Mouse (Mus musculus) intestine, embryonic 14.5 days (tissue): ENCODE measurements around the gene Farsb. TPM values are rescaled to one million over a fixed set of nuclear protein-coding genes. Genes with fewer than 3 reads are reported as not detected.

Experiments used
- ATAC-seq: fragments of 200-750 bp; cut with Nextera tagmentation; replicated peaks from 2 replicates; pipeline ENCODE4 v1.8.0; 2017; ENCODE audit warnings: low read depth, moderate number of reproducible peaks, moderate TSS enrichment, moderate library complexity; ENCODE audit not compliant: low FRiP score, low TSS enrichment
- DNase-seq: peaks from one replicate; pipeline ENCODE4 v3.0.0-alpha.2; 2018; ENCODE audit warnings: low spot score
- H3K27ac ChIP-seq: fragments of 300-500 bp; sonication (generic); 2 replicates; pipeline ENCODE4 v1.5.1; 2014; ENCODE audit warnings: low read depth, mild to moderate bottlenecking, control low read depth
- H3K27me3 ChIP-seq: fragments of 300-500 bp; sonication (generic); replicated peaks from 2 replicates; pipeline ENCODE4 v1.6.1; 2014; ENCODE audit warnings: low read length, control low read depth; ENCODE audit not compliant: control insufficient read depth, insufficient read depth
- H3K36me3 ChIP-seq: fragments of 300-500 bp; sonication (generic); 2 replicates; pipeline ENCODE4 v1.6.1; 2014; ENCODE audit warnings: low read length, control low read depth; ENCODE audit not compliant: control insufficient read depth, insufficient read depth
- H3K4me1 ChIP-seq: fragments of 300-500 bp; sonication (generic); replicated peaks from 2 replicates; pipeline ENCODE4 v1.6.1; 2014; ENCODE audit warnings: low read length, control low read depth, mixed read lengths; ENCODE audit not compliant: control insufficient read depth, insufficient read depth
- H3K4me2 ChIP-seq: fragments of 300-500 bp; sonication (generic); 2 replicates; pipeline ENCODE4 v1.6.1; 2014; ENCODE audit warnings: low read length
- H3K4me3 ChIP-seq: fragments of 300-500 bp; sonication (generic); 2 replicates; pipeline ENCODE4 v1.5.1; 2014; ENCODE audit warnings: low read depth, low read length, control low read depth, mixed read lengths
- H3K9ac ChIP-seq: fragments of 300-500 bp; sonication (generic); 2 replicates; pipeline ENCODE4 v1.6.1; 2014; ENCODE audit warnings: mild to moderate bottlenecking, low read length
- H3K9me3 ChIP-seq: fragments of 300-500 bp; sonication (generic); 2 replicates; pipeline ENCODE4 v1.6.1; 2016; ENCODE audit warnings: low read length, control low read depth; ENCODE audit not compliant: control insufficient read depth
- WGBS: fragments of 180-500 bp; shearing (Covaris S2); extraction: QIAGEN DNeasy Blood & Tissue Kit; methylation state at CpG from one replicate; pipeline ENCODE4 v1.1.7; 2014; 5-methylcytosine and 5-hydroxymethylcytosine counted together
- polyA plus RNA-seq: library from polyadenylated mRNA; unstranded; fragments of >200 nt; fragmentation: Nextera tagmentation; extraction: Ambion mirVana; gene quantifications from 2 replicates; pipeline ENCODE4 v1.2.1, GENCODE M21; 2014

Farsb gene
- polyA plus RNA-seq, 1 experiment from 2014 or later: 177 TPM

DNA sequence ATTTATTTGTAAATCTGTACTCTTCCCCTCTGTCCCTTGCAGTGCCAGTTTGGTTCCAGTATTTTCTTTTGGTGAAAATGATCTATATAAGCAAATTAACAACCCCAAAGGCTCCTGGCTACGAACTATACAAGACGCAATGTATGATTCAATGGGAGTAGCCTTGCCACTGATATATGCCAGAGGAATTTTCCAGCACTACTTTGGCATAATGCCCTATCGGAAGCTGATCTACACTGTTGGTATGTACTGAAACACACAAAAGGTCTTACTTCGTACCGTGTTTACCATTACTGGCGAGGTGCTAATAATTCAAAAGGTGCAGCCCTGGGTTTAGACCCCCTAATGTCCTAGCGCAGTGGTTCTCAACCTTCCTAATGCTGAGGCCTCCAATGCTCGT, 40.3 kb upstream of the Farsb start:
- Histone ChIP-seq H3K9ac (no peak overlapping the region), H3K27ac (no peak overlapping the region), H3K4me3 (no peak overlapping the region), H3K27me3 (no peaks in the 10 kb centered on the region), H3K36me3 (no peaks in the 10 kb centered on the region), H3K4me1 (no peaks in the 10 kb centered on the region), H3K4me2 (no peak overlapping the region), H3K9me3 (no peaks in the 10 kb centered on the region)
- WGBS: 86% methylated on average over 8 of the region's 8 CpGs
- no peak for DNase-seq
- ATAC-seq: no peak

DNA sequence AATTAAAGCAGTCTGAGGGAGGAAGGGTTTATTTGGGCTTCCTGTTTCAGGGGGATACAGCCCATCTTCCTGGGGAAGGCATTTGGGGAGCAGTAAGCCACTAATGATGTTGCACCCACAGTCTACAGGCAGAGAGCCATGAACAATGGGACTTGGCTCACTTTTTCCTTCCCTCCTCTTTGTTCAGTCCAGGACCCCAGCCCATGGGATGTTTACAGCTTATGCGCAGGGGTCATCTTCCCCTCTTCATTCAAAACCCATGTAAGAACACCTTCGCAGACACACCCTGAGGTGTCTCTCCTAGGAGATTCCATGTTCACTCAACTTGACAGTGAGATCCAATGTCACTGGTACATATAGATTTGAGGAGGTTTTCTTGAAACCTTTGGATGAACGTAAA, 39.7 kb upstream of the Farsb start:
- H3K4me3 ChIP-seq: no peak overlapping the region
- no peaks in the 10 kb centered on the region for H3K9me3 ChIP-seq
- H3K9ac ChIP-seq: no peak overlapping the region
- no peaks in the 10 kb centered on the region for H3K36me3 ChIP-seq
- no peak for ATAC-seq
- no peak overlapping the region for H3K4me2 ChIP-seq
- no peaks in the 10 kb centered on the region for H3K27me3 ChIP-seq
- 88% methylated on average over 3 of the region's 3 CpGs for WGBS
- no peaks in the 10 kb centered on the region for H3K4me1 ChIP-seq
- H3K27ac ChIP-seq: no peak overlapping the region
- no peak for DNase-seq

DNA sequence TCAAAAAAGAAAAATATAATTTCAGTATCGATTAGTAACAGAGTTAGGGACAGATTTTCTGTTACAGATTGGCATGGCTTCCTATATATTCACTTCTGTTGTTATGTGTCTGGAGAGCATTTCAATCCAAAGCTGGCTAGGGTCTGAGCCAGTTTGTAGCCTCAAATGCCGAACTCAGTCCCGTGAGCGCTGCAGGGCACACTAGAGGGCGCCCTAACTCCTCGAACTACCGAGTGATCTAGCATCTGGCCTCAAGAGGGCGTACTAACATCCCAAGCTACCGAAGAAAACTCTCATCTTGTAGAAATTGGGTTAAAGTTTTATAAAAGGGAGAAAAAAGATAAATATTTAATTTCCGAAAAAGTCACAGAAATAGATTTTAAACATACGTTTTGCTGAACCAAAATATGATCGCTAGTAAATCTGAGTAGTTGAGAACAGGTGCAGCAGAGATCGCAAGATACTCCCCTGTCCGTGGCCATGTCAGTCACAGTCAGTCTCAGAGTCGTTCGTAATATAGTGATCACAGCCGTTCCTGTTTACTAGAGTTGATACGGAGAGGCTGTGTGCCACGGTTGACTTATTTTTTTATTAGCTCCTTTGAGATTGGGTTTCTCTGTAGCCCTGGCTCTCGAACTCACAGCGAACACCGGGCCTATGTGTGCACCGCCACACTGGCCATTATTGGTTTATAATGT, 36.6 kb upstream of the Farsb start:
- H3K4me1 ChIP-seq: no peaks in the 10 kb centered on the region
- H3K4me2 ChIP-seq: no peak overlapping the region
- DNase-seq (peak; percentile 76), ATAC-seq (no peak)
- no peak overlapping the region for H3K27ac ChIP-seq
- no peak overlapping the region for H3K9ac ChIP-seq
- no peak overlapping the region for H3K4me3 ChIP-seq
- no peaks in the 10 kb centered on the region for H3K36me3 ChIP-seq
- H3K9me3 ChIP-seq: no peaks in the 10 kb centered on the region
- no peaks in the 10 kb centered on the region for H3K27me3 ChIP-seq
- 50% methylated on average over 23 of the region's 23 CpGs for WGBS

DNA sequence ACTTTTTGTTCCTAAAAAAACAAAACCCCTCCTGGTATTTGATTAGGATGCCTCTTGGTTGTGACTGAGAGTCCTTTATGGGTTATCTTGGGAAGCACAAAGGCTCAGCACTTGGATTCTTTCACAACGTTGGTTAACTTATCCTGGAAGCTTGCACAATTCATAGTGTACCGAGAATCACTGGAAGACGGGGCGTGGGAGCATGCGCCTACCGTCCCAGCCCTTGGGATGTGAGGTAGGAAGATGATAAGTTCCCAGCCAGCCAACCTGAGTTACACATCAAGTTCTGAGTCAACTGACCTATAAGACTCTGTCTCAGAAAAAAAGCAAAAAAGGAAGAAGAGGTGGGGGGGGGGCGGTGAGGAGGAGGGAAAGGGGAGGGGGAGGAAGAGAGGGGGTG, 30.2 kb upstream of the Farsb start:
- DNase-seq (no peak), ATAC-seq (no peak)
- Histone ChIP-seq H3K9me3 (no peaks in the 10 kb centered on the region), H3K4me2 (no peak overlapping the region), H3K9ac (no peak overlapping the region), H3K27me3 (no peaks in the 10 kb centered on the region), H3K4me3 (no peak overlapping the region), H3K27ac (no peak overlapping the region), H3K4me1 (no peaks in the 10 kb centered on the region), H3K36me3 (no peaks in the 10 kb centered on the region)
- 87% methylated on average over 7 of the region's 7 CpGs for WGBS

DNA sequence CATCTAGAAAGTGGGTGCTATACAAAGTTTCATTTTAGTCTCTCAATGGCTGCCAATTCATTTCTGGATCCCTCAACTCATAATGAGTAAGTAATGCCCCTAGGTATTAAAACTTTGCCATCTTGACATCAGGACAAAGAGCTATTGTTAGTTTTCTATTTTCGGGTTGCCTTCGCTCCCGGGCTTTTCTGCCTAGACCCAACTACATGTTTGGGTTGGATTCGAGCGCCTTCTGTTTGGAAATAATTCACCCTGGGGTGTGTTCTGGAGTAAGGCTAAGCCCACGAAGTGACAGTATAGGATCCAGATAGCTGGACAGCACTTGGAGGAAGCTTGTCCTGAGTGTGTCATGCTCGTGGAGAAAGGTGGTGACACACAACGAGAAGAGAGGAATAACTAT, 24.1 kb upstream of the Farsb start:
- ATAC-seq: no peak
- H3K36me3 ChIP-seq: no peaks in the 10 kb centered on the region
- peak; percentile 6 for DNase-seq
- H3K9me3 ChIP-seq: no peaks in the 10 kb centered on the region
- no peak overlapping the region for H3K4me2 ChIP-seq
- peaks cover 8% of the 10 kb centered on the region; the same call in 1 of the 2 replicates for H3K27me3 ChIP-seq
- 76% methylated on average over 8 of the region's 8 CpGs for WGBS
- 0 out of 2 replicates have a peak, but pooled peaks cover 3% of the 10 kb centered on the region for H3K4me1 ChIP-seq
- no peak overlapping the region for H3K27ac ChIP-seq
- no peak overlapping the region for H3K4me3 ChIP-seq
- no peak overlapping the region for H3K9ac ChIP-seq

DNA sequence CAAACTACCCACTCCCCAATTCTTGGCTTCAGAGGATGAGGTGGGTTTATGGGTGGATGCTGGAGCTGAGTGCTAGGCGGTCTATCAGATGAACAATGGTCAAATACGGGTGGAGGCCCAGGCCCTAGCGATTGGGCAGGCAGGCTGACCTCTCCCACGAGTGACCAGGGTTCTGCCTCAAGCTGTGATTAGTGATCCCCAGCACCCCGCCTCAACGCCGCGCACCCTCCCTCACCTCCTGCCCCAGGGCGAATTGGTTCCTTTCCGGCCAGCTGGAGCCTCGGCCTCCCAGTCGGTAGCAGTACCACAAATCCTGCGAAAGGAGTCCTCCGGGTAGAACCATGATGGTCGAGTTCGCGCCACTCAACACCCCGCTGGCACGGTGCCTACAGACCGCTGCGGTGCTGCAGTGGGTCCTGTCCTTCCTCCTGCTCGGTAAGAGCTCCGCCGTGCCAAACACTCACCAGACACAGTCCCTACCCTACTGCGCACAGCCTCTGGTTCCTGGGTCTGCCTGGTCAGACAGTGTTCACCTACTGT, 23.0 kb upstream of the Farsb start, which contains the start of gene BC035947:
Gene BC035947 (minus strand): TSS at position 538 of the 540 bp plus-strand sequence.
- DNase-seq (peak; percentile 71), ATAC-seq (no peak)
- H3K27ac ChIP-seq: no peak within 1 kb of the TSS
- H3K36me3 ChIP-seq: no peaks in the 10 kb centered on the region
- peak within 1 kb of the TSS; percentile 52 for H3K4me2 ChIP-seq
- 4% methylated on average over 25 of the region's 25 CpGs for WGBS
- peaks cover 8% of the 10 kb centered on the region; the same call in 1 of the 2 replicates for H3K27me3 ChIP-seq
- H3K4me1 ChIP-seq: 0 out of 2 replicates have a peak, but pooled peaks cover 3% of the 10 kb centered on the region
- H3K9me3 ChIP-seq: no peaks in the 10 kb centered on the region
- peak within 1 kb of the TSS; percentile 20; the same call in 1 of the 2 replicates for H3K4me3 ChIP-seq
- 0 out of 2 replicates have a peak within 1 kb of the TSS, but pooled peaks have one; percentile 25 for H3K9ac ChIP-seq

DNA sequence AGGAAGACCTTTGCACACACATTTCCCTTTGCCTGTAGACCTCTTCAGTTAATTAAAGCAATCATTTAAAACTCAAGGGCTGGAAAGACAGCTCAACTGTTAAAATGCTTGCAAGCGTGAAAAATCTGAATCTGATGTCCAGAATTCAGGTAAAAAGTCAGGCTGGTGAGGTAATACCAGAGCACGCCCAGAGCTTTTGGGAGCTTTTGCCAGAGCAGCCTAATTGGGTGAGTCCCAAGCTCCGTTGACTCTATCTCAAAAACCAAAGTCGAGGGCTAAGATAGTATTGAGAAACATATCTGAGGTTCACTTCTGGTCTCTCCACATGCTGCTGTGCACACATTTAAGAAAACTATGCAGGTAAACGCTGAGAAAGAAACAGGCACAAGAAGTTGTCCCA, 22.2 kb upstream of the Farsb start, which contains the start of gene Mogat1:
Gene Mogat1 (plus strand): TSS at position 130 of the 400 bp plus-strand sequence.
- WGBS: 64% methylated on average over 5 of the region's 5 CpGs
- no peak for ATAC-seq
- DNase-seq: peak; percentile 25

DNA sequence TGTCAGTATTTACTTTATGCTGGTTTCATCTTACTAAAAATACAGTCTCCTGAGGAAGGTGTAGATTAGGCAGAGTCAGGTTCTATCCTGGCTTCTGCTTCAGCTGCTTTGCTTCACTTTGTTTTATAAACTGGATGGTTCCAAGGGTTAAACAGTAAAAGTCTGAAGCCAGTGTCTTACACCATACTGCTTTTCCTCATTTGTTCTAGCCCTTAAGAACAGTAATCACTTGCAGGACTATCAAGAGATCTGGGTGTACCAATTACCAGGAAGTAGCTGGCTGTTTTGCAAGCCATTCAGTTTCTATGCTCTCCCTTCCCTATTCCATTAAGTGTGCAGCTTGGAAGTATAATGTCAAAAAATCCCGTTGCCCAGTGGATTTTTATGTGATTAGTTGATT, 18.4 kb upstream of the Farsb start:
- Histone ChIP-seq H3K4me2 (no peak overlapping the region), H3K27me3 (peaks cover 8% of the 10 kb centered on the region; the same call in 1 of the 2 replicates), H3K9ac (no peak overlapping the region), H3K9me3 (no peaks in the 10 kb centered on the region), H3K27ac (no peak overlapping the region), H3K36me3 (no peaks in the 10 kb centered on the region), H3K4me3 (no peak overlapping the region), H3K4me1 (0 out of 2 replicates have a peak, but pooled peaks cover 3% of the 10 kb centered on the region)
- DNase-seq (peak; percentile 21), ATAC-seq (no peak)
- 53% methylated on average over 1 of the region's 1 CpGs for WGBS

More for the DNA sequence above, 22.2 kb upstream of the Farsb start, which contains the start of gene Mogat1:
- Histone ChIP-seq H3K4me2 (peak within 1 kb of the TSS; percentile 52), H3K36me3 (no peaks in the 10 kb centered on the region), H3K9me3 (no peaks in the 10 kb centered on the region), H3K9ac (0 out of 2 replicates have a peak within 1 kb of the TSS, but pooled peaks have one; percentile 25), H3K4me1 (0 out of 2 replicates have a peak, but pooled peaks cover 3% of the 10 kb centered on the region), H3K4me3 (peak within 1 kb of the TSS; percentile 20; the same call in 1 of the 2 replicates), H3K27me3 (peaks cover 8% of the 10 kb centered on the region; the same call in 1 of the 2 replicates), H3K27ac (no peak within 1 kb of the TSS)
